Mouse (Mus musculus): Measurements from ENCODE around the gene Eaf2. TPM values are rescaled to one million over a fixed set of nuclear protein-coding genes. Genes with fewer than 3 reads are reported as not detected.

Eaf2 gene
- total and polyA plus RNA-seq, 3 experiments: 3.5 to 7.4 (median 5.0) TPM

DNA sequence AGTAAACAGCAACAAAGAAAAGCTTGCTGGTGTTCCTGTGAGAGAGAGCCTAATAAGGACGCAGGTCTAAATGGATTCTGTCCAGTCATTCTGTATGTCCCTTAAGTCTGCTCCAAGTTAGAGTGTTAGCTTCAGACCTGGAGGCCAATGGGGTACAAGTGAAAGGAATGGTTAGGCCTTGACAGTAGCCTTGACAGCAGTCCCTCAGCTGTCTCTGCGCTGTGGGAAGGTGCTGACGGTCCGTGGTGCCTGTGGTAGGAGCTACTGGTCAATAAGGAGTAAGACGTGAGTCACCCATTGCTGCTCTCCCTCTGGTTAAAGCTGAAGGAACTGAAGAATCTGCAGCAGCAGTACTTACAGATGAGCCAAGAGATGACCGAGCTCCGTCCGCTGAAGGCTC, 49.5 kb upstream of the Eaf2 start:
- Histone ChIP-seq H3K27me3 (replicated peaks) (no peaks in the 10 kb centered on the region), H3K9ac (ENCODE audit: insufficient read depth, low read depth) (no peak overlapping the region), H3K9me3 (replicated peaks; ENCODE audit: low read length) (no peaks in the 10 kb centered on the region), H3K4me1 (ENCODE audit: control insufficient read depth in 1 of 2, insufficient read depth in 2 of 2) (peaks cover 34 to 78% of the 10 kb centered on the region in 2 experiments), H3K4me3 (replicated peaks in 1 of 3; ENCODE audit: low read depth in 2 of 3, low read length in 2 of 3, poor library complexity in 1 of 3) (no peak overlapping the region), H3K36me3 (replicated peaks in 1 of 2; ENCODE audit: control insufficient read depth in 1 of 2, insufficient read depth in 1 of 2, low read length in 1 of 2) (peaks cover 33 to 72% of the 10 kb centered on the region in 2 experiments), H3K4me2 (ENCODE audit: insufficient read depth, low read depth, poor library complexity, severe bottlenecking) (no peak overlapping the region), H3K27ac (ENCODE audit: insufficient read depth, low read depth) (peak overlapping the region; percentile 1; the same call in 1 of the 2 replicates), H3K79me2 (replicated peaks; ENCODE audit: control insufficient read depth, extremely low read depth, insufficient read depth, poor library complexity, severe bottlenecking) (peaks cover 38% of the 10 kb centered on the region)
- in situ Hi-C loops (cut with MboI; ENCODE audit: low pct_ligation_motif_present, low pct_unique_long_range_greater_than_20kb, low sequenced_read_pairs) (no loop called here), dilution Hi-C loops (cut with MboI; ENCODE audit: extremely low pct_ligation_motif_present, extremely low pct_unique_long_range_greater_than_20kb, low sequenced_read_pairs) (no loop called here)
- DNase-seq (ENCODE audit: extremely low read depth): no peak
- TF ChIP-seq UBTF (IDR thresholded peaks at IDR 0.05; ENCODE audit: low read depth, low read length): 0 out of 2 replicates have a peak, but pooled peaks have one; percentile 41
- TF ChIP-seq MYC (IDR thresholded peaks at IDR 0.05; ENCODE audit: low read depth, low read length): no peak

DNA sequence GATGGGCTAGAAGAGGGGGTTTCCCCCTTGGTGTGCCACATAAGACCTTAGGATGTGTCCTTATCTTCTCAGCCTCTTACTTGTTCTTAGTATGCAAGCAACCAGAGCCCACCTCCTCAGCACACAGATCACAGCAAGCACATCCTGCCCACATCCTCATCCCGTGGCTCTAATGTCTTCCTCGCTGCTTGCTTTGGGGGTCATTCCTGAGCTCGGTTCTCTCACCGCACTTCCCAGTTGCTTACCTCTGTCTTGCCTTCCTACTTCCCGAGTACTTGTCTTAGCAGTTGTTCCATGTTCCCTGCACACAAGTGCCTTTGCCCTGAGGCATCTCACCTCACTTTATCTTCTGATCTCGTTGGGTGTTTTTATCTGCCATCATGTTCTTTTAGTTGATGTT, 47.2 kb upstream of the Eaf2 start:
- Histone ChIP-seq H3K27ac (ENCODE audit: insufficient read depth, low read depth) (0 out of 2 replicates have a peak overlapping the region, but pooled peaks have one; percentile 0), H3K4me2 (ENCODE audit: insufficient read depth, low read depth, poor library complexity, severe bottlenecking) (0 out of 2 replicates have a peak overlapping the region, but pooled peaks have one; percentile 2), H3K36me3 (replicated peaks in 1 of 2; ENCODE audit: control insufficient read depth in 1 of 2, insufficient read depth in 1 of 2, low read length in 1 of 2) (peaks cover 36 to 80% of the 10 kb centered on the region in 2 experiments), H3K9ac (ENCODE audit: insufficient read depth, low read depth) (no peak overlapping the region), H3K4me3 (replicated peaks in 1 of 3; ENCODE audit: low read depth in 2 of 3, low read length in 2 of 3, poor library complexity in 1 of 3) (peak overlapping the region in 1 of 3 experiments; percentile 1), H3K4me1 (ENCODE audit: control insufficient read depth in 1 of 2, insufficient read depth in 2 of 2) (peaks cover 21 to 69% of the 10 kb centered on the region in 2 experiments), H3K79me2 (replicated peaks; ENCODE audit: control insufficient read depth, extremely low read depth, insufficient read depth, poor library complexity, severe bottlenecking) (peaks cover 21% of the 10 kb centered on the region), H3K27me3 (replicated peaks) (no peaks in the 10 kb centered on the region), H3K9me3 (replicated peaks; ENCODE audit: low read length) (no peaks in the 10 kb centered on the region)
- in situ Hi-C loops (cut with MboI; ENCODE audit: low pct_ligation_motif_present, low pct_unique_long_range_greater_than_20kb, low sequenced_read_pairs): no loop called here
- peak; percentile 29; the same call in 1 of the 2 replicates for TF ChIP-seq MXI1 (IDR thresholded peaks at IDR 0.05; ENCODE audit: low read depth, low read length)
- 0 out of 2 replicates have a peak, but pooled peaks have one; percentile 37 for TF ChIP-seq ZMIZ1 (IDR thresholded peaks at IDR 0.05; ENCODE audit: low read depth, low read length)
- no peak for TF ChIP-seq MAZ (IDR thresholded peaks at IDR 0.05; ENCODE audit: low read depth, low read length)
- DNase-seq (ENCODE audit: extremely low read depth): no peak
- dilution Hi-C loops (cut with MboI; ENCODE audit: extremely low pct_ligation_motif_present, extremely low pct_unique_long_range_greater_than_20kb, low sequenced_read_pairs): no loop called here

DNA sequence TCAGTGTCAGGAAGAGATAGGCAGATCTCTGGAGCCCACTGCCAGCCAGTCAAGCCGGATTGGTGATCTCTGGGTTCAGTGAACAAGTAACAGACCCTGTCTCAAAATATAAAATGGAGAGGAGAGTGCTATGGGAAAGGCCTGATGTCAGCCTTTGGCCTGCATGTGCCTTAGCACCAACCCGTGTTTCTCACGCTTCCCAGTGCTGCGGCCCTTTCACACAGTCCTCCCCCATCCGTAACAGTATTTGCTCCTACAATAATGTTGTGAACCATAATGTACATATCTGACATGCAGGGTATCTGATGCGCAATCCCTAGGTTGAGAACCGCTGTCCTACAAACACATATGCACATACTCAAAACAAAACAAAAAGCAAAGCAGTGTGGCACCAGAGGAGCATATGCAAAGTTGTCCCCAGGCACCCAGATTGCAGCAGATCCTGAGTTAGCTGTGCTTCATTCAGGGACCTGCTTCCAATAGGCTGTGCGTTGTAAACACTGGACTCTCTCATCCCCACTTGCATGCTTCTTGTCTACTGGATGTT, 46.3 kb upstream of the Eaf2 start:
- Histone ChIP-seq H3K4me2 (ENCODE audit: insufficient read depth, low read depth, poor library complexity, severe bottlenecking) (peak overlapping the region; percentile 32), H3K27me3 (replicated peaks) (no peaks in the 10 kb centered on the region), H3K36me3 (replicated peaks in 1 of 2; ENCODE audit: control insufficient read depth in 1 of 2, insufficient read depth in 1 of 2, low read length in 1 of 2) (peaks cover 42 to 83% of the 10 kb centered on the region in 2 experiments), H3K27ac (ENCODE audit: insufficient read depth, low read depth) (peak overlapping the region; percentile 62), H3K9me3 (replicated peaks; ENCODE audit: low read length) (no peaks in the 10 kb centered on the region), H3K79me2 (replicated peaks; ENCODE audit: control insufficient read depth, extremely low read depth, insufficient read depth, poor library complexity, severe bottlenecking) (peaks cover 13% of the 10 kb centered on the region), H3K4me3 (replicated peaks in 1 of 3; ENCODE audit: low read depth in 2 of 3, low read length in 2 of 3, poor library complexity in 1 of 3) (peak overlapping the region in 1 of 3 experiments; percentile 2), H3K4me1 (ENCODE audit: control insufficient read depth in 1 of 2, insufficient read depth in 2 of 2) (peaks cover 21 to 69% of the 10 kb centered on the region in 2 experiments), H3K9ac (ENCODE audit: insufficient read depth, low read depth) (peak overlapping the region; percentile 41; the same call in 1 of the 2 replicates)
- DNase-seq (ENCODE audit: extremely low read depth): no peak
- dilution Hi-C loops (cut with MboI; ENCODE audit: extremely low pct_ligation_motif_present, extremely low pct_unique_long_range_greater_than_20kb, low sequenced_read_pairs): no loop called here
- in situ Hi-C loops (cut with MboI; ENCODE audit: low pct_ligation_motif_present, low pct_unique_long_range_greater_than_20kb, low sequenced_read_pairs): no loop called here
- TF ChIP-seq SMC3 (IDR thresholded peaks at IDR 0.05; ENCODE audit: low read depth, low read length) (no peak), BHLHE40 (IDR thresholded peaks at IDR 0.05; ENCODE audit: low read depth, low read length) (peak; percentile 56), TBP (conservative IDR thresholded peaks at IDR 0.05; ENCODE audit: low read depth, low read length) (no peak), IRF4 (IDR thresholded peaks at IDR 0.05; ENCODE audit: low read depth, low read length) (peak; percentile 72), GABPA (IDR thresholded peaks at IDR 0.05; ENCODE audit: insufficient replicate concordance, low read depth, low read length) (no peak), MEF2A (IDR thresholded peaks at IDR 0.05; ENCODE audit: borderline replicate concordance, low read depth, low read length) (peak; percentile 36; the same call in 1 of the 2 replicates), ZMIZ1 (IDR thresholded peaks at IDR 0.05; ENCODE audit: low read depth, low read length) (0 out of 2 replicates have a peak, but pooled peaks have one; percentile 32), MYC (IDR thresholded peaks at IDR 0.05; ENCODE audit: low read depth, low read length) (peak; percentile 32; the same call in 1 of the 2 replicates), PAX5 (IDR thresholded peaks at IDR 0.05; ENCODE audit: low read length) (no peak), E2F4 (IDR thresholded peaks at IDR 0.05; ENCODE audit: insufficient replicate concordance, low read depth, low read length) (0 out of 2 replicates have a peak, but pooled peaks have one; percentile 14), JUND (conservative IDR thresholded peaks at IDR 0.05; ENCODE audit: low read depth, low read length) (peak; percentile 38; the same call in 1 of the 2 replicates), POLR2AphosphoS2 (IDR thresholded peaks at IDR 0.05; ENCODE audit: low read depth, low read length) (0 out of 2 replicates have a peak, but pooled peaks have one; percentile 12), JUN (IDR thresholded peaks at IDR 0.05; ENCODE audit: insufficient read depth, low read depth, low read length) (no peak), ELF1 (IDR thresholded peaks at IDR 0.05; ENCODE audit: low read depth, low read length) (peak; percentile 19; the same call in 1 of the 2 replicates), ETS1 (conservative IDR thresholded peaks at IDR 0.05; ENCODE audit: low read depth, low read length) (peak; percentile 47), KAT2A (IDR thresholded peaks at IDR 0.05; ENCODE audit: insufficient replicate concordance, low read length) (0 out of 2 replicates have a peak, but pooled peaks have one; percentile 38), MXI1 (IDR thresholded peaks at IDR 0.05; ENCODE audit: low read depth, low read length) (peak; percentile 57; the same call in 1 of the 2 replicates), RAD21 (IDR thresholded peaks at IDR 0.05; ENCODE audit: low read depth, low read length) (no peak), MAX (IDR thresholded peaks at IDR 0.05; ENCODE audit: low read length) (0 out of 2 replicates have a peak, but pooled peaks have one; percentile 40), TCF12 (IDR thresholded peaks at IDR 0.05; ENCODE audit: low read depth, low read length) (peak; percentile 35; the same call in 1 of the 2 replicates)
